Mouse (Mus musculus): ENCODE data around the gene Ndn.

The Ndn gene

GRCm38 (mm10) chr7:62346269-62346668 lies at the start of gene Ndn:
Gene Ndn (plus strand): TSS chr7:62346569.
- DNase-seq (ENCODE audit: low spot score) = no peak

GRCm38 (mm10) chr7:62302451-62302850 lies 43.9 kb upstream of the Ndn start:
- no peak for DNase-seq (ENCODE audit: low spot score)

- no peak for DNase-seq (ENCODE audit: low spot score)
Observed at GRCm38 (mm10) chr7:62306896-62307614, 39.3 kb upstream of the Ndn start.

GRCm38 (mm10) chr7:62316793-62317192 lies 29.6 kb upstream of the Ndn start:
- DNase-seq (ENCODE audit: low spot score) = no peak

GRCm38 (mm10) chr7:62345411-62345810 lies 958 bp upstream of the Ndn start:
- DNase-seq (ENCODE audit: low spot score) = no peak

- DNase-seq (ENCODE audit: low spot score) = peak; percentile 75
Observed at GRCm38 (mm10) chr7:62348106-62348803, 1.9 kb downstream of the Ndn start.

GRCm38 (mm10) chr7:62348804-62349190 lies 2.4 kb downstream of the Ndn start:
- DNase-seq (ENCODE audit: low spot score) = no peak

GRCm38 (mm10) chr7:62351266-62351665 lies 4.9 kb downstream of the Ndn start:
- no peak for DNase-seq (ENCODE audit: low spot score)

- no peak for DNase-seq (ENCODE audit: low spot score)
Observed at GRCm38 (mm10) chr7:62365039-62365636, 18.8 kb downstream of the Ndn start.

GRCm38 (mm10) chr7:62366730-62367129 lies 20.4 kb downstream of the Ndn start:
- no peak for DNase-seq (ENCODE audit: low spot score)

GRCm38 (mm10) chr7:62375658-62376057 lies 29.3 kb downstream of the Ndn start:
- DNase-seq (ENCODE audit: low spot score) = no peak

- DNase-seq (ENCODE audit: low spot score) = peak; percentile 5
Observed at GRCm38 (mm10) chr7:62376510-62377304, 30.3 kb downstream of the Ndn start, which contains the start of gene Magel2. Gene Magel2 (plus strand): TSS chr7:62377010.

GRCm38 (mm10) chr7:62377313-62377712 lies 30.9 kb downstream of the Ndn start:
- no peak for DNase-seq (ENCODE audit: low spot score)

GRCm38 (mm10) chr7:62378529-62378928 lies 32.2 kb downstream of the Ndn start:
- DNase-seq (ENCODE audit: low spot score) = no peak

GRCm38 (mm10) chr7:62382391-62382790 lies 36.0 kb downstream of the Ndn start:
- DNase-seq (ENCODE audit: low spot score) = no peak

- DNase-seq (ENCODE audit: low spot score) = no peak
Observed at GRCm38 (mm10) chr7:62388291-62388690, 41.9 kb downstream of the Ndn start.

GRCm38 (mm10) chr7:62392202-62392601 lies 45.8 kb downstream of the Ndn start:
- no peak for DNase-seq (ENCODE audit: low spot score)

All from ovary, postnatal 36 days (tissue).